Mouse (Mus musculus) cerebellum, adult 2 months (tissue): ENCODE results near the gene Mt1. TPM values are rescaled to one million over a fixed set of nuclear protein-coding genes. Genes with fewer than 3 reads are reported as not detected.

ENCODE experiments used
- DNase-seq, 2 experiments: peaks; one replicate each; pipeline ENCODE4 v3.0.0; 2021
- H3K27ac ChIP-seq: fragments of 200-500 bp; 2 replicates; pipeline ENCODE4 v1.5.1; 2012; ENCODE audit warnings: low read length, control low read depth, inconsistent platforms; ENCODE audit not compliant: insufficient read depth
- H3K27me3 ChIP-seq: fragments of 200-500 bp; 2 replicates; pipeline ENCODE4 v1.6.1; 2012; ENCODE audit warnings: inconsistent platforms, mild to moderate bottlenecking, low read length, moderate library complexity; ENCODE audit not compliant: control insufficient read depth, insufficient read depth
- H3K4me1 ChIP-seq: fragments of 200-500 bp; 2 replicates; pipeline ENCODE4 v1.6.1; 2011; ENCODE audit warnings: low read length; ENCODE audit not compliant: control insufficient read depth, insufficient read depth
- H3K4me3 ChIP-seq: fragments of 200-500 bp; replicated peaks from 2 replicates; pipeline ENCODE3; 2011; ENCODE audit warnings: mild to moderate bottlenecking, low read depth, low read length, control low read depth; ENCODE audit not compliant: insufficient read depth
- CTCF ChIP-seq: fragments of 200-500 bp; IDR thresholded peaks from 2 replicates; pipeline ENCODE4 v1.5.1; 2011; ENCODE audit warnings: low read depth, mild to moderate bottlenecking, control low read depth, low read length, moderate library complexity, borderline replicate concordance; ENCODE audit not compliant: insufficient read depth
- POLR2A ChIP-seq: fragments of 200-500 bp; IDR thresholded peaks from 2 replicates; pipeline ENCODE4 v1.6.1; 2011; ENCODE audit warnings: low read length, control low read depth, borderline replicate concordance; ENCODE audit not compliant: insufficient read depth
- WGBS: fragments of 180-500 bp; shearing (Covaris S2); methylation state at CpG from one replicate; pipeline ENCODE4 v1.1.7; 2018; 5-methylcytosine and 5-hydroxymethylcytosine counted together
- polyA plus RNA-seq: library from polyadenylated mRNA; depleted of rRNA; stranded (reverse); fragments of >200 nt; gene quantifications from 2 replicates; pipeline ENCODE4 v1.2.3, GENCODE M21; 2012; rRNA removed

The Mt1 gene
- polyA plus RNA-seq, 1 experiment, result 1,145 TPM

- DNase-seq, result no peak
- 62% methylated on average over 7 of the region's 7 CpGs for WGBS
- TF ChIP-seq POLR2A, result no peak
- no peak for TF ChIP-seq CTCF
These were observed 48.6 kb downstream of the Mt1 start for GRCm38 (mm10) chr8:94227381-94227939.

More at GRCm38 (mm10) chr8:94227381-94227939, 48.6 kb downstream of the Mt1 start:
- Histone ChIP-seq H3K27ac (no peak overlapping the region), H3K4me3 (no peak overlapping the region), H3K27me3 (no peaks in the 10 kb centered on the region), H3K4me1 (no peaks in the 10 kb centered on the region)

Other genes with a start within 250 kb of the Mt1 start
- gene Amfr, start 166.2 kb upstream of the Mt1 start, polyA plus RNA-seq, result 139 and 144 TPM in 2 replicates
- gene Nudt21, start 142.1 kb upstream of the Mt1 start, polyA plus RNA-seq, result 31.3 and 32.5 TPM in 2 replicates
- gene Ogfod1, start 141.9 kb upstream of the Mt1 start, polyA plus RNA-seq, result 44.2 and 46.0 TPM in 2 replicates
- 54.9 and 60.2 TPM in 2 replicates for gene Bbs2, start 80.2 kb upstream of the Mt1 start, polyA plus RNA-seq
- gene Mt4, start 41.9 kb upstream of the Mt1 start, polyA plus RNA-seq, result not detected in 2 replicates
- gene Mt3, start 26.5 kb upstream of the Mt1 start, polyA plus RNA-seq, result 1,323 and 1,416 TPM in 2 replicates
- gene Mt2, start 6.4 kb upstream of the Mt1 start, polyA plus RNA-seq, result 579 and 685 TPM in 2 replicates
- gene Nup93, start 35.5 kb downstream of the Mt1 start, polyA plus RNA-seq, result 29.1 and 30.5 TPM in 2 replicates
- 1.7 and 2.2 TPM in 2 replicates for gene Slc12a3, start 150.1 kb downstream of the Mt1 start, polyA plus RNA-seq
- 119 and 125 TPM in 2 replicates for gene Herpud1, start 207.4 kb downstream of the Mt1 start, polyA plus RNA-seq